Comparison of ENCODE assay signal across 8 mouse cellular contexts in the genomic region with DNA sequence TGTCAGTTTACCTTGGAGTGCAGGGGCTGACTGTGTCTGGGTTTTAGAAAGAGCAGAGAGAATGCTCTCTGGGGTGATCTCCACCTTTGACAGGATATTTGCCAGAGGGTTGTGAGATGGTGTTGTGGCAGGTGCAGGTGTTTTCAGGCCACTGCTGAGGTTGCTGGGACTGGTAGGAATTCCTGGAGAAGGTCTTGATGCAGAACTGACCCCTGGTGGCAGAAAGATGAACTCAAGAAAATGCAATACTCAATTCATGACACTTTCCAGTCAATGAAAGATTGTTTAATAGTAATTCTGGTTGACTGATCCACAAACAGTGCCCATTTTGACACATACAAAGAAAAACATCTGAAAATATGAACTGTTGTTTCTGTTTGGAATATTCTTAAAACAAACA. TPM values are rescaled to one million over a fixed set of nuclear protein-coding genes. Genes with fewer than 3 reads are reported as not detected.
DNase-seq lines count a peak whose midpoint lies in the region; ATAC-seq and TF ChIP-seq lines count a peak whose summit lies in the region.
"Had no signal": no experiment of that assay in that cellular context is flagged by ENCODE, and none has a peak within 500 bp of the region (broad histone marks: within the 10 kb centered on the region; RNA-seq: fewer than 3 reads in every experiment).

No protein-coding gene starts in this region.

- no peaks in the 10 kb centered on the region for H3K4me1 ChIP-seq in kidney, adult 2 months (ENCODE audit: control insufficient read depth, insufficient read depth, low read length)
- H3K4me1 ChIP-seq in kidney, embryonic 14.5 days (ENCODE audit: control insufficient read depth, insufficient read depth, low read length) = no peaks in the 10 kb centered on the region
- H3K4me1 ChIP-seq in E14TG2a.4 (replicated peaks; ENCODE audit: low read depth, low read length) = no peaks in the 10 kb centered on the region
- no peaks in the 10 kb centered on the region for H3K4me1 ChIP-seq in bone marrow, adult 2 months (ENCODE audit: control insufficient read depth, insufficient read depth, low read length)

- H3K9me3 ChIP-seq in kidney, embryonic 14.5 days (ENCODE audit: control insufficient read depth, low read length) = no peaks in the 10 kb centered on the region
- no peaks in the 10 kb centered on the region for H3K9me3 ChIP-seq in E14TG2a.4 (ENCODE audit: low read length)
- H3K9me3 ChIP-seq: liver, embryonic 15.5 days had no signal

- no peak for ATAC-seq in kidney, embryonic 14.5 days (ENCODE audit: low FRiP score, low TSS enrichment)
- no peak for ATAC-seq in cerebellum, adult (ENCODE audit: insufficient number of reproducible peaks, low FRiP score, low TSS enrichment)

- no peak overlapping the region for H3K9ac ChIP-seq in kidney, embryonic 14.5 days (ENCODE audit: low read depth, low read length)
- H3K9ac ChIP-seq: liver, embryonic 15.5 days had no signal

- peak; percentile 49 for TF ChIP-seq CTCF in kidney, adult 2 months (conservative IDR thresholded peaks at IDR 0.05; ENCODE audit: insufficient read depth, insufficient read length, low read depth, low read length)
- peak; percentile 46 for TF ChIP-seq CTCF in E14TG2a.4 (conservative IDR thresholded peaks at IDR 0.05; ENCODE audit: low read length)
- TF ChIP-seq CTCF in bone marrow, adult 2 months (IDR thresholded peaks at IDR 0.05; ENCODE audit: control insufficient read depth, insufficient read depth, low read length) = peak; percentile 34; the same call in 1 of the 2 replicates

- no peaks in the 10 kb centered on the region for H3K27me3 ChIP-seq in kidney, adult 2 months (replicated peaks; ENCODE audit: control insufficient read depth, insufficient read depth, low read length)
- H3K27me3 ChIP-seq in kidney, embryonic 14.5 days (ENCODE audit: control insufficient read depth, insufficient read depth, low read length) = no peaks in the 10 kb centered on the region
- H3K27me3 ChIP-seq in E14TG2a.4 (ENCODE audit: insufficient read depth, low read length) = no peaks in the 10 kb centered on the region
- H3K27me3 ChIP-seq: liver, embryonic 15.5 days had no signal

- H3K4me3 ChIP-seq in kidney, adult 2 months (ENCODE audit: insufficient read depth, low read depth, low read length) = no peak overlapping the region
- no peak overlapping the region for H3K4me3 ChIP-seq in kidney, embryonic 14.5 days (ENCODE audit: low read length)
- no peak overlapping the region for H3K4me3 ChIP-seq in E14TG2a.4 (replicated peaks; ENCODE audit: low read length)
- H3K4me3 ChIP-seq in bone marrow, adult 2 months (replicated peaks; ENCODE audit: control insufficient read depth, low read depth, low read length) = no peak overlapping the region
- H3K4me3 ChIP-seq: liver, embryonic 15.5 days had no signal

- peak; percentile 45 for DNase-seq in kidney, adult 2 months
- DNase-seq in mesoderm, embryonic 11.5 days (ENCODE audit: low read depth, low spot score) = peak; percentile 34
- DNase-seq in right cerebral cortex, postnatal 10 days (ENCODE audit: low spot score in 2 of 2) = no peak

- H3K27ac ChIP-seq in kidney, adult 2 months (ENCODE audit: insufficient read depth, low read depth, low read length) = no peak overlapping the region
- H3K27ac ChIP-seq in kidney, embryonic 14.5 days (ENCODE audit: low read depth, low read length) = no peak overlapping the region
- no peak overlapping the region for H3K27ac ChIP-seq in bone marrow, adult 2 months (ENCODE audit: control insufficient read depth, insufficient read depth, low read depth, low read length, poor library complexity)
- H3K27ac ChIP-seq: liver, embryonic 15.5 days had no signal

- H3K4me2 ChIP-seq in kidney, embryonic 14.5 days (replicated peaks; ENCODE audit: low read depth, low read length) = no peak overlapping the region
- H3K4me2 ChIP-seq: liver, embryonic 15.5 days had no signal

- H3K36me3 ChIP-seq in kidney, adult 2 months (ENCODE audit: control insufficient read depth, insufficient read depth, low read length) = peaks cover 1% of the 10 kb centered on the region
- peaks cover 76% of the 10 kb centered on the region for H3K36me3 ChIP-seq in kidney, embryonic 14.5 days (ENCODE audit: control insufficient read depth, insufficient read depth, low read length)
- H3K36me3 ChIP-seq in E14TG2a.4 (ENCODE audit: insufficient read depth, low read length) = peaks cover 87% of the 10 kb centered on the region

- no peak for TF ChIP-seq POLR2A in kidney, adult 2 months (IDR thresholded peaks at IDR 0.05; ENCODE audit: low read depth, low read length)
- no peak for TF ChIP-seq POLR2A in bone marrow, adult 2 months (IDR thresholded peaks at IDR 0.05; ENCODE audit: borderline replicate concordance, control insufficient read depth, low read depth, low read length)

RNA-seq across cellular contexts. Expression of gene Tars2, which starts 12.0 kb away (rescaled TPM):
- 28.2 and 29.3 TPM in 2 replicates for polyA plus RNA-seq in kidney, adult 2 months (2012; rRNA removed)
- polyA plus RNA-seq in kidney, embryonic 14.5 days (2014; fragmentation: Nextera tagmentation; extraction: Ambion mirVana) = 37.5 and 56.6 TPM in 2 replicates
- polyA plus RNA-seq in bone marrow, adult 2 months (2011; ENCODE audit: insufficient read depth, insufficient read length, low replicate concordance, missing spikeins) = 28.7 and 65.2 TPM in 2 replicates

RNA-seq across cellular contexts. Expression of gene Ecm1, which starts 32.6 kb away (rescaled TPM):
- 494 and 636 TPM in 2 replicates for polyA plus RNA-seq in kidney, adult 2 months (2012; rRNA removed)
- 168 and 204 TPM in 2 replicates for polyA plus RNA-seq in kidney, embryonic 14.5 days (2014; fragmentation: Nextera tagmentation; extraction: Ambion mirVana)
- polyA plus RNA-seq in bone marrow, adult 2 months (2011; ENCODE audit: insufficient read depth, insufficient read length, low replicate concordance, missing spikeins) = 26.4 and 38.2 TPM in 2 replicates

RNA-seq across cellular contexts. Expression of gene Rprd2, which starts 46.7 kb away (rescaled TPM):
- 12.6 and 13.9 TPM in 2 replicates for polyA plus RNA-seq in kidney, adult 2 months (2012; rRNA removed)
- polyA plus RNA-seq in kidney, embryonic 14.5 days (2014; fragmentation: Nextera tagmentation; extraction: Ambion mirVana) = 20.4 and 27.2 TPM in 2 replicates
- polyA plus RNA-seq in bone marrow, adult 2 months (2011; ENCODE audit: insufficient read depth, insufficient read length, low replicate concordance, missing spikeins) = 5.7 and 16.4 TPM in 2 replicates

Comparison
In these comparisons a context has a peak if more than half of its experiments do, and no peak if none do; other contexts are left out.
1. DNase-seq: peak in kidney, adult 2 months (single experiment) and mesoderm, embryonic 11.5 days (single experiment); none in right cerebral cortex, postnatal 10 days (0 of 2).
2. Peak in every context shown above with its lines, with median percentiles within 50 percentile points of each other: CTCF ChIP-seq.